Mouse (Mus musculus): ENCODE results near the gene Ak5. TPM values are rescaled to one million over a fixed set of nuclear protein-coding genes. Genes with fewer than 3 reads are reported as not detected.
A peak's percentile ranks its signal among the peaks of the same experiment; 100 is the strongest.
"Not testable (repeated sequence)": the region's sequence is repeated elsewhere in the genome, so short reads cannot be mapped to it uniquely, and the experiment has no call there.

The Ak5 gene
- polyA plus RNA-seq, 1 experiment from 2014 or later = 2.0 TPM

GRCm38 (mm10) chr3:152472676-152473075 lies 195.5 kb downstream of the Ak5 start:
- no peaks in the 10 kb centered on the region for H3K9me3 ChIP-seq (replicated peaks)
- no peaks in the 10 kb centered on the region for H3K36me3 ChIP-seq
- H3K4me3 ChIP-seq = no peak overlapping the region
- H3K4me1 ChIP-seq = peaks cover 33% of the 10 kb centered on the region
- H3K27ac ChIP-seq = no peak overlapping the region
- 88% methylated on average over 16 of the region's 16 CpGs for WGBS
- no peak for DNase-seq (ENCODE audit: low spot score)
- H3K27me3 ChIP-seq (ENCODE audit: low read depth, poor library complexity, severe bottlenecking) = no peaks in the 10 kb centered on the region

- no peaks in the 10 kb centered on the region for H3K9me3 ChIP-seq (replicated peaks)
- no peak overlapping the region for H3K4me3 ChIP-seq
- H3K27ac ChIP-seq = no peak overlapping the region
- WGBS = 87% methylated on average over 10 of the region's 10 CpGs
- H3K4me1 ChIP-seq = peaks cover 27% of the 10 kb centered on the region
- no peak for DNase-seq (ENCODE audit: low spot score)
- no peaks in the 10 kb centered on the region for H3K36me3 ChIP-seq
- no peaks in the 10 kb centered on the region for H3K27me3 ChIP-seq (ENCODE audit: low read depth, poor library complexity, severe bottlenecking)
Observed at GRCm38 (mm10) chr3:152470347-152470746, 197.8 kb downstream of the Ak5 start.

- no peak overlapping the region for H3K27ac ChIP-seq
- peaks cover 23% of the 10 kb centered on the region for H3K4me1 ChIP-seq
- no peaks in the 10 kb centered on the region for H3K9me3 ChIP-seq (replicated peaks)
- H3K36me3 ChIP-seq = no peaks in the 10 kb centered on the region
- no peak for DNase-seq (ENCODE audit: low spot score)
- 72% methylated on average over 18 of the region's 18 CpGs for WGBS
- no peak overlapping the region for H3K4me3 ChIP-seq
- H3K27me3 ChIP-seq (ENCODE audit: low read depth, poor library complexity, severe bottlenecking) = no peaks in the 10 kb centered on the region
Observed at GRCm38 (mm10) chr3:152469423-152470200, 198.5 kb downstream of the Ak5 start.

GRCm38 (mm10) chr3:152468569-152469041 lies 199.6 kb downstream of the Ak5 start:
- Histone ChIP-seq H3K27me3 (ENCODE audit: low read depth, poor library complexity, severe bottlenecking) (no peaks in the 10 kb centered on the region), H3K4me3 (no peak overlapping the region), H3K4me1 (peaks cover 20% of the 10 kb centered on the region), H3K36me3 (0 out of 2 replicates have a peak, but pooled peaks cover under 1% of the 10 kb centered on the region), H3K9me3 (replicated peaks) (no peaks in the 10 kb centered on the region), H3K27ac (no peak overlapping the region)
- DNase-seq (ENCODE audit: low spot score) = no peak
- 88% methylated on average over 12 of the region's 12 CpGs for WGBS

GRCm38 (mm10) chr3:152468032-152468431 lies 200.1 kb downstream of the Ak5 start:
- DNase-seq (ENCODE audit: low spot score) = no peak

GRCm38 (mm10) chr3:152467312-152467711 lies 200.8 kb downstream of the Ak5 start:
- H3K27ac ChIP-seq = no peak overlapping the region
- peaks cover 17% of the 10 kb centered on the region for H3K4me1 ChIP-seq
- peaks cover 10% of the 10 kb centered on the region for H3K36me3 ChIP-seq
- H3K9me3 ChIP-seq (replicated peaks) = no peaks in the 10 kb centered on the region
- no peak overlapping the region for H3K4me3 ChIP-seq
- no peaks in the 10 kb centered on the region for H3K27me3 ChIP-seq (ENCODE audit: low read depth, poor library complexity, severe bottlenecking)
- no peak for DNase-seq (ENCODE audit: low spot score)
- 86% methylated on average over 4 of the region's 4 CpGs for WGBS

More at GRCm38 (mm10) chr3:152468032-152468431, 200.1 kb downstream of the Ak5 start:
- H3K36me3 ChIP-seq = peaks cover 6% of the 10 kb centered on the region
- no peak overlapping the region for H3K4me3 ChIP-seq
- H3K4me1 ChIP-seq = peaks cover 20% of the 10 kb centered on the region
- H3K27ac ChIP-seq = no peak overlapping the region
- 92% methylated on average over 8 of the region's 8 CpGs for whole genome bisulfite sequencing
- H3K27me3 ChIP-seq (ENCODE audit: low read depth, poor library complexity, severe bottlenecking) = no peaks in the 10 kb centered on the region
- H3K9me3 ChIP-seq (replicated peaks) = no peaks in the 10 kb centered on the region

- 92% methylated on average over 9 of the region's 9 CpGs for WGBS
- peaks cover 17% of the 10 kb centered on the region for H3K4me1 ChIP-seq
- H3K4me3 ChIP-seq = no peak overlapping the region
- no peak for DNase-seq (ENCODE audit: low spot score)
- H3K9me3 ChIP-seq (replicated peaks) = no peaks in the 10 kb centered on the region
- H3K36me3 ChIP-seq = peaks cover 15% of the 10 kb centered on the region
- H3K27me3 ChIP-seq (ENCODE audit: low read depth, poor library complexity, severe bottlenecking) = no peaks in the 10 kb centered on the region
- H3K27ac ChIP-seq = no peak overlapping the region
Observed at GRCm38 (mm10) chr3:152466849-152467248, 201.3 kb downstream of the Ak5 start.

- H3K27ac ChIP-seq = no peak overlapping the region
- peaks cover 26% of the 10 kb centered on the region for H3K36me3 ChIP-seq
- no peak for DNase-seq (ENCODE audit: low spot score)
- WGBS = 89% methylated on average over 6 of the region's 6 CpGs
- H3K27me3 ChIP-seq (ENCODE audit: low read depth, poor library complexity, severe bottlenecking) = no peaks in the 10 kb centered on the region
- peaks cover 31% of the 10 kb centered on the region for H3K4me1 ChIP-seq
- H3K9me3 ChIP-seq (replicated peaks) = no peaks in the 10 kb centered on the region
- H3K4me3 ChIP-seq = no peak overlapping the region
Observed at GRCm38 (mm10) chr3:152465338-152465737, 202.8 kb downstream of the Ak5 start.

- Histone ChIP-seq H3K27me3 (ENCODE audit: low read depth, poor library complexity, severe bottlenecking) (no peaks in the 10 kb centered on the region), H3K4me1 (peaks cover 32% of the 10 kb centered on the region), H3K9me3 (replicated peaks) (no peaks in the 10 kb centered on the region), H3K27ac (no peak overlapping the region), H3K4me3 (no peak overlapping the region), H3K36me3 (peaks cover 28% of the 10 kb centered on the region)
- 93% methylated on average over 3 of the region's 3 CpGs for WGBS
- DNase-seq (ENCODE audit: low spot score) = no peak
Observed at GRCm38 (mm10) chr3:152464462-152464861, 203.7 kb downstream of the Ak5 start.

GRCm38 (mm10) chr3:152462900-152463299 lies 205.3 kb downstream of the Ak5 start:
- DNase-seq (ENCODE audit: low spot score) = no peak
- H3K36me3 ChIP-seq = peaks cover 39% of the 10 kb centered on the region
- 95% methylated on average over 10 of the region's 10 CpGs for WGBS

GRCm38 (mm10) chr3:152462038-152462547 lies 206.1 kb downstream of the Ak5 start:
- no peaks in the 10 kb centered on the region for H3K9me3 ChIP-seq (replicated peaks)
- H3K36me3 ChIP-seq = peaks cover 47% of the 10 kb centered on the region
- 94% methylated on average over 10 of the region's 10 CpGs for WGBS
- H3K4me3 ChIP-seq = no peak overlapping the region
- H3K27ac ChIP-seq = no peak overlapping the region
- peaks cover 25% of the 10 kb centered on the region for H3K4me1 ChIP-seq
- no peak for DNase-seq (ENCODE audit: low spot score)
- no peaks in the 10 kb centered on the region for H3K27me3 ChIP-seq (ENCODE audit: low read depth, poor library complexity, severe bottlenecking)

More at GRCm38 (mm10) chr3:152462900-152463299, 205.3 kb downstream of the Ak5 start:
- peaks cover 25% of the 10 kb centered on the region for H3K4me1 ChIP-seq
- H3K27me3 ChIP-seq (ENCODE audit: low read depth, poor library complexity, severe bottlenecking) = no peaks in the 10 kb centered on the region
- no peaks in the 10 kb centered on the region for H3K9me3 ChIP-seq (replicated peaks)
- no peak overlapping the region for H3K27ac ChIP-seq
- H3K4me3 ChIP-seq = no peak overlapping the region

- peaks cover 23% of the 10 kb centered on the region for H3K4me1 ChIP-seq
- H3K9me3 ChIP-seq (replicated peaks) = no peaks in the 10 kb centered on the region
- peak overlapping the region; percentile 12; the same call in 1 of the 2 replicates for H3K27ac ChIP-seq
- no peaks in the 10 kb centered on the region for H3K27me3 ChIP-seq (ENCODE audit: low read depth, poor library complexity, severe bottlenecking)
- peaks cover 60% of the 10 kb centered on the region for H3K36me3 ChIP-seq
- DNase-seq (ENCODE audit: low spot score) = no peak
- WGBS = 33% methylated on average over 4 of the region's 4 CpGs
- H3K4me3 ChIP-seq = no peak overlapping the region
Observed at GRCm38 (mm10) chr3:152460802-152461201, 207.4 kb downstream of the Ak5 start.

- WGBS = 93% methylated on average over 4 of the region's 4 CpGs
- peaks cover 79% of the 10 kb centered on the region for H3K36me3 ChIP-seq
- not testable (repeated sequence) for DNase-seq (ENCODE audit: low spot score); H3K9me3 ChIP-seq (replicated peaks); H3K27me3 ChIP-seq (ENCODE audit: low read depth, poor library complexity, severe bottlenecking); H3K4me3 ChIP-seq; H3K27ac ChIP-seq
- peaks cover 23% of the 10 kb centered on the region for H3K4me1 ChIP-seq
Observed at GRCm38 (mm10) chr3:152458875-152459274, 209.3 kb downstream of the Ak5 start.
